Mouse (Mus musculus): ENCODE results near the gene Sphk1. TPM values are rescaled to one million over a fixed set of nuclear protein-coding genes. Genes with fewer than 3 reads are reported as not detected.
A peak's percentile ranks its signal among the peaks of the same experiment; 100 is the strongest.

Gene Sphk1
- polyA plus RNA-seq, 1 experiment: 3.3 TPM

- H3K27ac ChIP-seq (ENCODE audit: control insufficient read depth, insufficient read depth, low read depth, low read length): no peak overlapping the region
- no peaks in the 10 kb centered on the region for H3K36me3 ChIP-seq (ENCODE audit: control insufficient read depth, insufficient read depth, low read length)
- no peak overlapping the region for H3K4me3 ChIP-seq (ENCODE audit: control insufficient read depth, low read depth, low read length)
- no peak for TF ChIP-seq POLR2A (IDR thresholded peaks at IDR 0.05; ENCODE audit: control insufficient read depth, low read depth, low read length)
- no peak for TF ChIP-seq CTCF (IDR thresholded peaks at IDR 0.05; ENCODE audit: control insufficient read depth, insufficient read depth, insufficient replicate concordance, low read depth, low read length)
- no peaks in the 10 kb centered on the region for H3K27me3 ChIP-seq (ENCODE audit: control insufficient read depth, insufficient read depth, low read length)
- H3K4me1 ChIP-seq (ENCODE audit: control insufficient read depth, insufficient read depth, low read length): peaks cover 18% of the 10 kb centered on the region
Measured at GRCm38 (mm10) chr11:116572756-116573543, 42.2 kb downstream of the Sphk1 start.

- H3K27ac ChIP-seq (ENCODE audit: control insufficient read depth, insufficient read depth, low read depth, low read length): no peak overlapping the region
- no peak for TF ChIP-seq POLR2A (IDR thresholded peaks at IDR 0.05; ENCODE audit: control insufficient read depth, low read depth, low read length)
- no peak for TF ChIP-seq CTCF (IDR thresholded peaks at IDR 0.05; ENCODE audit: control insufficient read depth, insufficient read depth, insufficient replicate concordance, low read depth, low read length)
- H3K27me3 ChIP-seq (ENCODE audit: control insufficient read depth, insufficient read depth, low read length): no peaks in the 10 kb centered on the region
- H3K4me1 ChIP-seq (ENCODE audit: control insufficient read depth, insufficient read depth, low read length): peaks cover 18% of the 10 kb centered on the region
- no peaks in the 10 kb centered on the region; the same call in 1 of the 2 replicates for H3K36me3 ChIP-seq (ENCODE audit: control insufficient read depth, insufficient read depth, low read length)
- H3K4me3 ChIP-seq (ENCODE audit: control insufficient read depth, low read depth, low read length): no peak overlapping the region
Measured at GRCm38 (mm10) chr11:116574486-116574885, 43.8 kb downstream of the Sphk1 start.

- Histone ChIP-seq H3K27me3 (ENCODE audit: control insufficient read depth, insufficient read depth, low read length) (no peaks in the 10 kb centered on the region), H3K4me3 (ENCODE audit: control insufficient read depth, low read depth, low read length) (no peak overlapping the region), H3K27ac (ENCODE audit: control insufficient read depth, insufficient read depth, low read depth, low read length) (no peak overlapping the region), H3K4me1 (ENCODE audit: control insufficient read depth, insufficient read depth, low read length) (peaks cover 18% of the 10 kb centered on the region), H3K36me3 (ENCODE audit: control insufficient read depth, insufficient read depth, low read length) (no peaks in the 10 kb centered on the region; the same call in 1 of the 2 replicates)
- no peak for TF ChIP-seq CTCF (IDR thresholded peaks at IDR 0.05; ENCODE audit: control insufficient read depth, insufficient read depth, insufficient replicate concordance, low read depth, low read length)
- TF ChIP-seq POLR2A (IDR thresholded peaks at IDR 0.05; ENCODE audit: control insufficient read depth, low read depth, low read length): no peak
Measured at GRCm38 (mm10) chr11:116574982-116575381, 44.3 kb downstream of the Sphk1 start.

GRCm38 (mm10) chr11:116575396-116575795, 44.7 kb downstream of the Sphk1 start:
- Histone ChIP-seq H3K4me3 (ENCODE audit: control insufficient read depth, low read depth, low read length) (no peak overlapping the region), H3K27me3 (ENCODE audit: control insufficient read depth, insufficient read depth, low read length) (no peaks in the 10 kb centered on the region), H3K36me3 (ENCODE audit: control insufficient read depth, insufficient read depth, low read length) (no peaks in the 10 kb centered on the region; the same call in 1 of the 2 replicates), H3K27ac (ENCODE audit: control insufficient read depth, insufficient read depth, low read depth, low read length) (no peak overlapping the region), H3K4me1 (ENCODE audit: control insufficient read depth, insufficient read depth, low read length) (peaks cover 18% of the 10 kb centered on the region)
- TF ChIP-seq CTCF (IDR thresholded peaks at IDR 0.05; ENCODE audit: control insufficient read depth, insufficient read depth, insufficient replicate concordance, low read depth, low read length) (no peak), POLR2A (IDR thresholded peaks at IDR 0.05; ENCODE audit: control insufficient read depth, low read depth, low read length) (no peak)

- H3K4me3 ChIP-seq (ENCODE audit: control insufficient read depth, low read depth, low read length): peak overlapping the region; percentile 1; the same call in 1 of the 2 replicates
- no peak for TF ChIP-seq POLR2A (IDR thresholded peaks at IDR 0.05; ENCODE audit: control insufficient read depth, low read depth, low read length)
- TF ChIP-seq CTCF (IDR thresholded peaks at IDR 0.05; ENCODE audit: control insufficient read depth, insufficient read depth, insufficient replicate concordance, low read depth, low read length): no peak
Measured at GRCm38 (mm10) chr11:116579280-116579679, 48.6 kb downstream of the Sphk1 start.

GRCm38 (mm10) chr11:116580031-116580652, 49.4 kb downstream of the Sphk1 start:
- peak overlapping the region; percentile 91 for H3K4me3 ChIP-seq (ENCODE audit: control insufficient read depth, low read depth, low read length)
- H3K27ac ChIP-seq (ENCODE audit: control insufficient read depth, insufficient read depth, low read depth, low read length): no peak overlapping the region
- no peaks in the 10 kb centered on the region for H3K27me3 ChIP-seq (ENCODE audit: control insufficient read depth, insufficient read depth, low read length)
- peaks cover 9% of the 10 kb centered on the region for H3K4me1 ChIP-seq (ENCODE audit: control insufficient read depth, insufficient read depth, low read length)
- TF ChIP-seq POLR2A (IDR thresholded peaks at IDR 0.05; ENCODE audit: control insufficient read depth, low read depth, low read length): no peak
- TF ChIP-seq CTCF (IDR thresholded peaks at IDR 0.05; ENCODE audit: control insufficient read depth, insufficient read depth, insufficient replicate concordance, low read depth, low read length): no peak
- H3K36me3 ChIP-seq (ENCODE audit: control insufficient read depth, insufficient read depth, low read length): no peaks in the 10 kb centered on the region; the same call in 1 of the 2 replicates

More at GRCm38 (mm10) chr11:116579280-116579679, 48.6 kb downstream of the Sphk1 start:
- H3K36me3 ChIP-seq (ENCODE audit: control insufficient read depth, insufficient read depth, low read length): no peaks in the 10 kb centered on the region; the same call in 1 of the 2 replicates
- peaks cover 12% of the 10 kb centered on the region for H3K4me1 ChIP-seq (ENCODE audit: control insufficient read depth, insufficient read depth, low read length)
- H3K27ac ChIP-seq (ENCODE audit: control insufficient read depth, insufficient read depth, low read depth, low read length): no peak overlapping the region
- H3K27me3 ChIP-seq (ENCODE audit: control insufficient read depth, insufficient read depth, low read length): no peaks in the 10 kb centered on the region

- no peaks in the 10 kb centered on the region; the same call in 1 of the 2 replicates for H3K36me3 ChIP-seq (ENCODE audit: control insufficient read depth, insufficient read depth, low read length)
- TF ChIP-seq POLR2A (IDR thresholded peaks at IDR 0.05; ENCODE audit: control insufficient read depth, low read depth, low read length) (no peak), CTCF (IDR thresholded peaks at IDR 0.05; ENCODE audit: control insufficient read depth, insufficient read depth, insufficient replicate concordance, low read depth, low read length) (no peak)
- peak overlapping the region; percentile 67 for H3K27ac ChIP-seq (ENCODE audit: control insufficient read depth, insufficient read depth, low read depth, low read length)
- H3K27me3 ChIP-seq (ENCODE audit: control insufficient read depth, insufficient read depth, low read length): no peaks in the 10 kb centered on the region
- H3K4me1 ChIP-seq (ENCODE audit: control insufficient read depth, insufficient read depth, low read length): peaks cover 6% of the 10 kb centered on the region
- H3K4me3 ChIP-seq (ENCODE audit: control insufficient read depth, low read depth, low read length): peak overlapping the region; percentile 91
Measured at GRCm38 (mm10) chr11:116580711-116581375, 50.1 kb downstream of the Sphk1 start.

Measured in testis, adult 2 months (tissue).